Mouse (Mus musculus): ENCODE results near the gene Mup6.

GRCm38 (mm10) chr4:59960610-59961009 lies 3.5 kb upstream of the Mup6 start, which contains the start of gene Mup4:
- TF ChIP-seq CTCF (IDR thresholded peaks at IDR 0.05) = no peak
- TF ChIP-seq EP300 (IDR thresholded peaks at IDR 0.05; ENCODE audit: insufficient read depth, low read depth, low read length) = no peak
- no peak for TF ChIP-seq POLR2A (IDR thresholded peaks at IDR 0.05; ENCODE audit: insufficient read depth, low read depth, low read length)

Data from heart, adult 2 months (tissue).